Mouse (Mus musculus) lung, postnatal 0 days (tissue): ENCODE measurements around the gene Abtb2. TPM values are rescaled to one million over a fixed set of nuclear protein-coding genes. Genes with fewer than 3 reads are reported as not detected.

ENCODE experiments used
- ATAC-seq: fragments of 200-750 bp; cut with Nextera tagmentation; 2 replicates; pipeline ENCODE4 v1.8.0; 2017; ENCODE audit warnings: moderate library complexity
- DNase-seq: peaks from one replicate; pipeline ENCODE4 v3.0.0-alpha.2; 2016; ENCODE audit warnings: low spot score
- H3K27ac ChIP-seq: fragments of 300-500 bp; sonication (generic); 2 replicates; pipeline ENCODE4 v1.5.1; 2014; ENCODE audit warnings: antibody characterized with exemption, mild to moderate bottlenecking, low read length, mixed read lengths
- H3K27me3 ChIP-seq: fragments of 300-500 bp; sonication (generic); replicated peaks from 2 replicates; pipeline ENCODE4 v1.6.1; 2014; ENCODE audit warnings: low read length, mixed read lengths; ENCODE audit not compliant: insufficient read depth
- H3K36me3 ChIP-seq: fragments of 300-500 bp; sonication (generic); 2 replicates; pipeline ENCODE4 v1.6.1; 2014; ENCODE audit warnings: low read length, mixed read lengths; ENCODE audit not compliant: insufficient read depth
- H3K4me1 ChIP-seq: fragments of 300-500 bp; sonication (generic); 2 replicates; pipeline ENCODE4 v1.6.1; 2014; ENCODE audit warnings: antibody characterized with exemption, low read depth, low read length, mixed read lengths; ENCODE audit not compliant: insufficient read depth
- H3K4me2 ChIP-seq: fragments of 300-500 bp; sonication (generic); replicated peaks from 2 replicates; pipeline ENCODE4 v1.6.1; 2014; ENCODE audit warnings: low read depth, mild to moderate bottlenecking, low read length, moderate library complexity, mixed read lengths
- H3K4me3 ChIP-seq: fragments of 300-500 bp; sonication (generic); 2 replicates; pipeline ENCODE4 v1.5.1; 2014; ENCODE audit warnings: low read depth, low read length
- H3K9ac ChIP-seq: fragments of 300-500 bp; sonication (generic); replicated peaks from 2 replicates; pipeline ENCODE4 v1.6.1; 2014; ENCODE audit warnings: low read depth, mild to moderate bottlenecking
- H3K9me3 ChIP-seq: fragments of 300-500 bp; sonication (generic); 2 replicates; pipeline ENCODE4 v1.6.1; 2016; ENCODE audit warnings: low read length, mixed read lengths
- CTCF ChIP-seq: IDR thresholded peaks from 2 replicates; pipeline ENCODE4 v1.5.1; 2016; ENCODE audit warnings: antibody characterized with exemption, mild to moderate bottlenecking
- EP300 ChIP-seq: IDR thresholded peaks from 2 replicates; pipeline ENCODE4 v1.6.1; 2016; ENCODE audit warnings: antibody characterized with exemption, mild to moderate bottlenecking, control low read depth
- WGBS: fragments of 180-500 bp; shearing (Covaris S2); extraction: QIAGEN DNeasy Blood & Tissue Kit; methylation state at CpG from one replicate; pipeline ENCODE4 v1.1.7; 2014; 5-methylcytosine and 5-hydroxymethylcytosine counted together
- polyA plus RNA-seq: library from polyadenylated mRNA; unstranded; fragments of >200 nt; fragmentation: Nextera tagmentation; extraction: Ambion mirVana; gene quantifications from 2 replicates; pipeline ENCODE4 v1.2.1, GENCODE M21; 2015

Abtb2 gene
- polyA plus RNA-seq, 1 experiment from 2014 or later, result 3.6 TPM

GRCm38 (mm10) chr2:103668939-103669338 is 102.8 kb downstream of the Abtb2 start:
- no peaks in the 10 kb centered on the region for H3K4me1 ChIP-seq
- 66% methylated on average over 8 of the region's 8 CpGs for WGBS

GRCm38 (mm10) chr2:103669561-103669960 is 103.5 kb downstream of the Abtb2 start:
- no peak for DNase-seq
- no peak for ATAC-seq
- Histone ChIP-seq H3K4me2 (no peak overlapping the region), H3K4me1 (no peaks in the 10 kb centered on the region), H3K36me3 (no peaks in the 10 kb centered on the region), H3K4me3 (no peak overlapping the region), H3K9me3 (no peaks in the 10 kb centered on the region), H3K27me3 (no peaks in the 10 kb centered on the region), H3K9ac (no peak overlapping the region), H3K27ac (no peak overlapping the region)
- TF ChIP-seq EP300 (no peak), CTCF (no peak)
- 88% methylated on average over 4 of the region's 4 CpGs for WGBS

More at GRCm38 (mm10) chr2:103668939-103669338, 102.8 kb downstream of the Abtb2 start:
- TF ChIP-seq EP300 (no peak), CTCF (no peak)
- no peak overlapping the region for H3K27ac ChIP-seq
- no peaks in the 10 kb centered on the region for H3K36me3 ChIP-seq
- no peaks in the 10 kb centered on the region for H3K9me3 ChIP-seq
- ATAC-seq, result no peak
- H3K27me3 ChIP-seq, result no peaks in the 10 kb centered on the region
- no peak overlapping the region for H3K9ac ChIP-seq
- DNase-seq, result no peak
- H3K4me3 ChIP-seq, result no peak overlapping the region
- H3K4me2 ChIP-seq, result no peak overlapping the region

- peak; percentile 76 for DNase-seq
Measured at GRCm38 (mm10) chr2:103670276-103670680, 104.2 kb downstream of the Abtb2 start.

GRCm38 (mm10) chr2:103672573-103673119 is 106.5 kb downstream of the Abtb2 start:
- WGBS, result 70% methylated on average over 7 of the region's 7 CpGs
- Histone ChIP-seq H3K4me1 (no peaks in the 10 kb centered on the region; the same call in 1 of the 2 replicates), H3K36me3 (no peaks in the 10 kb centered on the region)

More at GRCm38 (mm10) chr2:103670276-103670680, 104.2 kb downstream of the Abtb2 start:
- ATAC-seq, result peak; percentile 75
- Histone ChIP-seq H3K27ac (no peak overlapping the region), H3K9ac (no peak overlapping the region), H3K4me3 (no peak overlapping the region), H3K4me2 (no peak overlapping the region), H3K36me3 (no peaks in the 10 kb centered on the region), H3K9me3 (no peaks in the 10 kb centered on the region), H3K4me1 (no peaks in the 10 kb centered on the region), H3K27me3 (no peaks in the 10 kb centered on the region)
- WGBS, result 30% methylated on average over 3 of the region's 3 CpGs
- no peak for TF ChIP-seq CTCF
- no peak for TF ChIP-seq EP300

DNA sequence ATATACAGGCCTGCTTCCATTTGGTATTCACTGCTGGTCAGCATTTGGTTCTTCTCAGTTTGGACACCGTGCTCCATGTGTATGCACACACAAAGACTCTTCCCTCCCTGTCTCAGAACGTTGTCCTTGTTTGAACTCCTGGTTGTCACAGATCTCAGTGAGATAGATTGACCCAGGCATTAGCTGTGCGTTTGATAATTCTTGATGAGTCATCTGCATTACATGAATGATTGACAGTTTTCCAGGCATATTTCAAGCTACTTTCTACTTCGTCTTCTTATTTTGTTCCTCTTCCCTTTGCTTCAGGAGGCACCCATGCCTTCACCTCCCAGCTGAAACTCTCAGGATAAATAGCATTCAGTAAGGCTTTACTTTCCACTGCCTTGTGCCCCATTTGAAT is 107.5 kb downstream of the Abtb2 start:
- 72% methylated on average over 4 of the region's 4 CpGs for WGBS
- no peaks in the 10 kb centered on the region for H3K36me3 ChIP-seq
- H3K4me3 ChIP-seq, result no peak overlapping the region
- no peak for TF ChIP-seq CTCF
- TF ChIP-seq EP300, result no peak
- H3K4me2 ChIP-seq, result no peak overlapping the region
- no peak overlapping the region for H3K27ac ChIP-seq
- H3K4me1 ChIP-seq, result no peaks in the 10 kb centered on the region; the same call in 1 of the 2 replicates
- H3K27me3 ChIP-seq, result no peaks in the 10 kb centered on the region
- no peak for ATAC-seq
- DNase-seq, result no peak
- H3K9ac ChIP-seq, result no peak overlapping the region
- no peaks in the 10 kb centered on the region for H3K9me3 ChIP-seq

More at GRCm38 (mm10) chr2:103672573-103673119, 106.5 kb downstream of the Abtb2 start:
- H3K27ac ChIP-seq, result no peak overlapping the region
- no peak for ATAC-seq
- no peak overlapping the region for H3K4me2 ChIP-seq
- no peak overlapping the region for H3K4me3 ChIP-seq
- H3K27me3 ChIP-seq, result no peaks in the 10 kb centered on the region
- no peak for TF ChIP-seq CTCF
- TF ChIP-seq EP300, result no peak
- no peak overlapping the region for H3K9ac ChIP-seq
- no peaks in the 10 kb centered on the region for H3K9me3 ChIP-seq
- no peak for DNase-seq

DNA sequence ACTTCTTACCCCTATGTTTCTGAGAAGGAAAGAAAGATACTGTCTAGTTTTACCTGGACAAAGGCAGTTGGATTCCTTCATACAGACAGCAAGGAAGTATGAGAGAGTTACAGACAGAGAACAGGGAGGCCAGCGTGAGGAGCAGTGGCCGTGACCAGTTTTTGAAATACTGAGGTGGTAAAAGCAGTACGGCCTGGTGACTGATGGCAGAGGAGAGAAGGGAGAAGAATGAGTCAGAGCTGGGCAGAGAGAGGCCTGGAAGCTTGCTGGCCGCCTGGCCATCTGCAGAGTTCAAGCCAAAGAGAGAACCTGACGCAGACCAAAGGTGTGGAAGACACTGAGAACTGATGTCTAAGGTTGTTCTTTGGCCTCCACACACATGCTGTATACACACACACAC is 109.3 kb downstream of the Abtb2 start:
- Histone ChIP-seq H3K4me3 (no peak overlapping the region), H3K9ac (no peak overlapping the region), H3K9me3 (no peaks in the 10 kb centered on the region), H3K36me3 (no peaks in the 10 kb centered on the region), H3K27me3 (no peaks in the 10 kb centered on the region), H3K4me2 (no peak overlapping the region), H3K27ac (no peak overlapping the region), H3K4me1 (no peaks in the 10 kb centered on the region; the same call in 1 of the 2 replicates)
- DNase-seq (no peak), ATAC-seq (no peak)
- TF ChIP-seq EP300 (no peak), CTCF (no peak)
- WGBS, result 85% methylated on average over 5 of the region's 5 CpGs
